Mouse (Mus musculus): ENCODE results near the gene Batf. TPM values are rescaled to one million over a fixed set of nuclear protein-coding genes. Genes with fewer than 3 reads are reported as not detected.
"Not testable (repeated sequence)": the region's sequence is repeated elsewhere in the genome, so short reads cannot be mapped to it uniquely, and the experiment has no call there.

Gene Batf
- 1 to 10 TPM; 1.1 to 1.9 TPM for total RNA-seq (2021)
- long read RNA-seq, experiment 1 = 0 reads
- long read RNA-seq, experiment 2 = 0 reads

DNA sequence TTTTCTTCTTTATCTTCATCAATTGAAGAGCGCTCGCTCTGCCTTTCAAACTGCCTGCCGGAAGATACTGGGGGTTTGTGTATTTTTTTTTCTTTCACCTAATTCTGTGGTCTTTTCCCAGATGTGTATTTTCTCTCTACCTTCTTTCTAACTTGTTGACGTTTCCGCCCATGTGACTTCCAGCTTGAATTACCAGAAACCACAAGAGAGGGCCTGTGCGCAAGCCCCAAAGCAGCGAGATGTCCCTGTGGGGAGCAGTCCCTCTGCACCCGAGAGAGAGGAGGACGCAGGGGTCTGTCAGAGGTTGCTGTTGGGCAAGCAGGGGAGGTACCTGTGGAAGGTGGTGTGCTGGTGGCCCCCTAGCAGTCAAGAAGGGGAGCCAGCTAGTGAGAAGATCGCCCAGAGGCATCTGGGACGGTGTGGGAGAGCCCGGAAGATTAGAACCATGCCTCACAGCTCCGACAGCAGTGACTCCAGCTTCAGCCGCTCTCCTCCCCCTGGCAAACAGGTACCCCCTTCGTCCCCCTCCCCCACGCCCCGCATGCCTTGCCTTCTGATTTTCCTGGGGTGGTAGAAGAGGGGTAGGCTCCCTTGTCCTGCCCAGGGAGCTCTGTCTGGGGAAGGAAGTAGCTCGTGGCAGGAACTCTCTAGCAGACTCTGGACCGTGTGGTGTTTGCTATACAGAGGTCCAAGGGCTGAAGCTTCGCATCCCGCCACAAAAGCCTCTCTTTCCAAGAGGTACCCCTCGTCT is at the start of gene Batf:
TSS of gene Batf (plus strand) at position 204 of the 751 bp plus-strand sequence.
- DNase-seq = peak; percentile 44 to 51

DNA sequence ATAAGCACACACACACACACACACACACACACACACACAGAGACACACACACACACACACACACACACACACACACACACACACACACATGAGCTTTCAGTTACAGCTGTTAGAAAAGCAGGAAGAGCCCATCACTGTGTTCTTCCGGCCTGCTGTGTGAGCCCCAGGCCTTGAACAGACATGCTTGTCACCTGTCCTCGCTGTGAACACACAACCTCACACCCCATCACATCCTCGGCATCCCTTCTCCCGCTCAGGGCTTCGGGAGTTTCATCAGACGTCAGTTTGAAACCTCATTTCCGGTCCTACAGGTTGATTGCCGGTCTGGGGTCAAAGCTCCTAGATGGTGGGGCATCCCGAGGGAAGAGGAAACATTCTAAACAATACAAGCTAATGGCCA is 48.5 kb upstream of the Batf start:
- DNase-seq = no peak

DNA sequence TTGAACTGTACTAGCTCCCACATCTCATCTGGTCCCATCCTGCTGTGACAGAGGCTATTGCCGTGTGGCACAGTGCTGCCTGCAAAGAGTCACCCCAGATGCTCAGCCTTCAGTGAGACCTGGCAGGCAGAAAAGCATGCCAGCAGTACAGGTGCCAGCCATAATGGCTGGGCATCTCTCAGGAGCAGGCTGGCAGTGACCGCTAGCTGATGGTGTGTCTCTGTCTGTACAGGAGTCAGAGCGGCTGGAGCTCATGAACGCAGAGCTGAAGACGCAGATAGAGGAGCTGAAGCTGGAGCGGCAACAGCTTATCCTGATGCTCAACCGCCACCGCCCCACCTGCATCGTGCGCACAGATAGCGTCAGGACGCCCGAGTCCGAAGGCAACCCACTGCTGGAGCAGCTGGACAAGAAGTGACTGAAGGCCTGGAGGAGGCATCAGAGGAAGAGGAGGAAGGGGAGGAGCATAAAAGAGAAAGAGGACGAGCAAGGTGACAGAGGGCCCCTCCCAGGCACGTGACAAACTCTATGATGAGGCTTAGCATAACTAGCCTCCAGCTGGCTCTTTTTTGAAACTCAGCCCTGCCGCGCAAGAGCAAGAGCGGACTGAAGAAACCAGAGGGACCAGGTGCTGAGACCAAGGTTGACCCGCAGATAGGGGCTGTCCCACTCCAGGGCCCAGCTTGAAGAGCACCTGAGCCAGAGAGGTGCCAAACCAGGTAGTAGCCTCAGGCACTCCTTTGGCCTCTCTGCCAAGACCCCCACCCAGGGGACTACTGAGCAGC is 47.7 kb upstream of the Batf start:
- DNase-seq = no peak

DNA sequence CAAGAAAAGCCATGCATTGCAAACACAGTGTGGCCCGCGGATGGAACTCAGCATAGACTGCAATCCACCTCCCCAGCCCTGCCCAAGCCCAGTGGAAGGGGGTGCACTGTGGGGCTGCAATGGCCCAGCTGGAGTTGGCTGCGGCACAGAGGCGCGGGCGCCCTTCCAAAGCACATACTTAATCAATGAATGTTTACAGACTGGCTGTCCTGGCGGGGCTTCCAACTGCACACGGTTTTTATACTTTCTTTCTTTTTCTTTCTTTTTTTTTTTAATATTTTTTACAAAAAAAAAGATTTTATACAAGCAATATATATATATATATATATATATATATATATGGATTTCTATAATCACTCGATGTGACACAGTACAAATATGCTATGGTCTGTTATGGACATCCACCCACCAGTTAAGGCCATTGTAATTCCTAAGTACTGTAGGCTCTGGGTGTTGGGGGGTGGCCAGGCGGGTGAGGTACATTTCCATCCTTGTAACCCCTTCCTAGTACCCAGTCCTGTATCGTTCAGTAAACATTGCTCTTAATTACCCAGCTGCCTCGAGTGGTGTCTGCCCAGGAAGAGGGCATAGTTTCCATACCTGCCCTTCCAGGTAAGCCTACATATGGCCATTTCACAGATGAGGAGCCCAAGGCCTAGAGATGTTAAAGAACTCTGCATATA is 47.0 kb upstream of the Batf start:
- peak; percentile 81 for DNase-seq

DNA sequence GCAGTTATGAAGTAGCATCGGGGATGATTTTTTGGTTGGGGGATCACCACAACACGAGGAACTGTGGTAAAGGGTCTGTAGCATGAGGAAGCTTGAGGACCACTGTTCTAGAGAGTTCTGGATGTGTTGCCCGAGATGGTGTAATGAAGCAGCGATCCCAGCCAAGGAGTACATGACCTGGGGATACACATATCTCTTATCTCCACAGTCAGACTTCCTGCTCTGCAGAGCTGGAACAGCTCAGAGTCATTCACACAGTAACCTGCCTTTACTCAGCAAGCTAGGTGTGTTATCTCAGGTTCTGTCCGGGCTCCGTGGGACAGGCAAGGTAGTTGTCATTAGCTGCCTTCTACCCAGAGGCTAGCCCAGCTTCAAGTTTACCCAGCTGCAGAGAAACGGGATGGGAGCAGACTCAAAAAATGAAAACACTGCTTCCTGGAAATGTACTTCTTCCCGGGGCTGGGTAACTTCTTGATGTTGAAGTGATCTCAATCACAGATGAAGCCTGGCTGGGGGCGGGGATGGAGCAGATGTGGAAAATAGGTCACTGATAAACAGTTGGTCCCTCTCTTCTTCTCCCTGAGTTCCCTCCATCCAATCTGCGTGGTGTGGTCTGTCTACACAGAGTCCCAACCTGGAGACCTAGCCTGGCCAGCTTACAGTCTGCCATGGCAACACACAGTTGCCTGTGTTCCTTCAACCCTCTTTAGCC is 45.5 kb upstream of the Batf start:
- DNase-seq = peak; percentile 44 to 53

DNA sequence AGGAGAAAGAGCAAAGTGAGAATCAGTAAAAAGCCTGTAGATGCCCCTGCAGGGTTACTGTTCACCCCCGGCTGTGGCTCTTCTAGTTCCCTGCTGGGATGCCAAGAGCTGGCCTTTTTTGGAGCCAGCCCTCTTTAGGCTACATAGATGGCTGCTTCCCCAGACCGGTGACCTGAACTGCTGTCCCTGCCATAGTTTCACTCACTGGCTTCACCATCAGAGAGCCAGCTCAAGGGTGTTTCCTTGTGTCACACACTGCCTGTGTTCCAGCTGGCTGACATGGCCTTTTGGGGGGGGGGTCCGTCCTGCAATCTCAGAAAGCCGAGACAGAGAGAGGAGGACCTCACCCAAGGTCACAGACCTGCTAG is 44.9 kb upstream of the Batf start:
- DNase-seq = peak in 1 of 2 experiments; percentile 57

DNA sequence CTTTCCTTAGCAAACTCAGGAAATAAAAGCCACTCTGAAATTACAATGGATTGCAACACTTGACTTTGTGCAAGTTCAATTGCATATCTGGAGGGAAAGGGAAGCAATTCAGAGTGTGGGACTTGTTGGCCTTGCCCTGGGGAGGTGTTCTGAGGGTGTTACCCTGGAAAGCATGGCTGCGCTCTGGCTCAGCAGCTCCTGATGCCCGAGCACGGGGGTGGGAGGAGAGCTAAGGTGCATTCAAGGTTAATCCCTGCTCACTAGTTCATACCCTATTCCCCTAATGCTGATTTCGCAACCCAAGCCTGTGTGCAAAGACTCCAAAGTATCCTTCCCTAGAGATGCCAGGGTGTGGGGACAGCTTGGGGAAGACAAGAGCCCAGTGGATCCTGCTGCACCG is 42.7 kb upstream of the Batf start:
- no peak for DNase-seq

DNA sequence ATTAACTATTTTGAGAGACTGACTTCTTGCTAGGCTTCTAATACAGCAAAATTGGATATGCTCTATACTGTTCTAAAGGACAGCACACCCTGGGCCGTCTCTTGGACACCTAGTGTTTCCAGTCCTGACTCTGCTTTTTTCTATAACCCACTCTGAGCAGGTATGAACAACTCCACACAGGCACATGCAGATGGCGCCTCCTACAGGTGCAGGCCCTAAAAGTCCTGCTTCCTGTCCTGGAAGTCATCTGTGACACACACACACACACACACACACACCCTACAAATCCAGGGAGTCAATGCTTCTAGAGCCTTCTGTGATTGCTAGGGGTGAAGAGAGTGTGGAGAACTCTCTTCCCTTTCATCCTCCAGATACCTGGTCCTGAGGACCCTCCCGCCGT is 40.8 kb upstream of the Batf start:
- DNase-seq = peak in 1 of 2 experiments; percentile 49

DNA sequence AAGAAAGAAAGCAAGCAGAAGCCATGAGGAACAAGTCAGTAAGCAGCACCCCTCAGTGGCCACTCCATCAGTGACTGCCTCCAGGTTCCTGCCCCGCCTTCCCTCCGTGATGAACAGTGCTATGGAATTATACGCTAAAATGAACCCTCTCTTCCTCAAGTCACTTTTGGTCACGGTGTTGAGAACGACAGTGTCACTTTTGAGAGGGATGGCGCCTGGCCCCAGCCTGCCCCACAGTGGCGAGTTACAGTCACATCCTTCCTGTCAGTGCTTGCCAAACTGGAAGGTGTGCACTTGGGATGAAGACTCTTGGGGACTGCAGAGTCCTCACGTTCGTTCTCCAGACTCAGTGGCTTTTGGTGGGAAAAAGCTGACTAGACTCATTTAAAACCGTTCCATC is 39.1 kb upstream of the Batf start:
- peak; percentile 49 to 55 for DNase-seq

DNA sequence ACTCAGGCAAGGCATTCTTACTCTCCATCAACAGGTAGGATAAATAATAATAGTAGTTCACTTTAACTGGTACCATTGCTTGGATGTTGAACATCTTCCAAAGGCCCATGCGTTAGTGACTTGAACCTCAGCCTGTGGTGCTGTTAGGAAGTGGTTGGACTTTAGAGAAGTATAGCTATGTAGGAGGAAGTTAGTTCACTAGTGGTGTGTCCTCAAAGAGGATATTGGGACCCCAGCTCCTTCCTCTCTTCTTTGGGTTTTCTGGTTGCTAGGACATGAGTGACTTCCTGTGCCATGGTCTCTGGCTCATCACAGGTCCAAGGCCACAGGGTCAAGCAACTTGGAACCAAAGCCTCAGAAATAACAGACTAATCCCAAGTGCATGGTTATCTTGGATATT is 38.5 kb upstream of the Batf start:
- DNase-seq = no peak

DNA sequence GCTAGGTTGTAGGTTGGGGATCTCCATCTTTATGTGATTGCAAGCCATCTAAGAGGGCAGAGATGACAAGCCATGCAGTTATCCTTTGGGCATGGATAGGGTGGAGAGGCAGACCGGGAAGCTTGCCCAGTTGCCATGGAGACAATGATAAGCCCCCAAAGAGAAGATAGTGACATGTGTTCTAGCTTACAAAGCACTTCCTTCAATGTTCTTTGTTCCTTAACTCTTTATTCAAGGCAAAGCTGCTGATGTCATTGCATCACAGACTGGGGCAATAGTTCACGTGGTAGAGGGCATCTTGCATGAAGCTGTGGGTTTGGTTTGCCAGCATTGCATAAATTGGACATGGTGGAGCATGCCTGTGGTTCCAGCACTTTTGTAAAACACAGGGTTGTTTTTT is 27.1 kb upstream of the Batf start:
- DNase-seq = no peak

DNA sequence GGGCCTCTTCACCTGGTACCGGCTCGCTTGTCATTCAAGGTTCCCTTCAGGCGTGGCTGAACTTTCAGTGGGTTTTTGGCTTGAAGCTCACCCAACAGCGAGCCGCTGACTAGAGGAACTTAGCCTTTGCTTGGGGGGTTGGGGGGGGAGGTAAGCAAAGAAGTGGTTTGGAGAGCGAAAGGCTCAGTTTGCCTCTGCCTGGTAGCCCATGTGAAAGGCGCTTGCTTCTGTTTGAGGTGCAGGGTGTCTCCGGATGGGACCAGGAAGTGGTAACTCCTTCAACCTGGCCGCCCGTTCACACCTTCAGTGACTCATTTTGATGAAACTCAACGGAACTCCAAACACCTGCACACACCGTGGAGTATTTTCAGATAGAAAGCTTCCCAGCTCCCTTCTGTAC is 25.6 kb upstream of the Batf start:
- no peak for DNase-seq

DNA sequence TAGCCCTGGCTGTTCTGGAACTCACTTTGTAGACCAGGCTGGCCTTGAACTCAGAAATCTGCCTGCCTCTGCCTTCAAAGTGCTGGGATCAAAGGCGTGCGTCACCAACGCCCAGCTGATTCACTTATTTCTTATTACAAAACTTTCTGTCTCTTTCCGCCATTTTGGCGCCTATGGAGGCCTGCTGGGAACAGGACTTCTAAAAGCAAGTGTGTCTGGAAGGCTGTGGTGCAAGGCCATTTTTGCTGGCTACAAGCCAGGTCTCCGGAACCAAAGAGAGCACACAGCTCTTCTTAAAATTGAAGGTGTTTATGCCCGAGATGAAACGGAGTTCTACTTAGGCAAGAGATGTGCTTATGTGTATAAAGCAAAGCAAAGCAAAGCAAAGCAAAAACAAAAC is 24.2 kb upstream of the Batf start:
- not testable (repeated sequence) for DNase-seq

DNA sequence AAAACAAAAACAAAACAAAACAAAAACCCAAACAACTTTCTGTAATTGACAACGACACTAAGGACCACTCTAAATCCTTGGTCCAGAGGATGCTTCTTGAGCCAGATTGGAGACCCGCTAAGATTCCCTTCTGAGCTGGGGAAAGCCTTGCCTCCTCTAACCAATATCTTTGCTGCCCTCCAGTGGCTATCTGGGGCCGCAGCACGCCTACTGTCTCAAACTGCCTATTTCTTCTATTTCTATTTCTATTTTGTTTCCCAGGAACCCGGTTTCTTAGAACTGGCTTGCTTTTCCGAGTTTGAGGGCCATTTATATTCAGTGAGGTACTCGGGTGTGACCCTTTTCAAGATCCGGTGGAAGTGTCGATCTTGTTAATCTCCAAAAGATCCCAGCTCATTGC is 23.6 kb upstream of the Batf start:
- DNase-seq = peak; percentile 74 to 90

DNA sequence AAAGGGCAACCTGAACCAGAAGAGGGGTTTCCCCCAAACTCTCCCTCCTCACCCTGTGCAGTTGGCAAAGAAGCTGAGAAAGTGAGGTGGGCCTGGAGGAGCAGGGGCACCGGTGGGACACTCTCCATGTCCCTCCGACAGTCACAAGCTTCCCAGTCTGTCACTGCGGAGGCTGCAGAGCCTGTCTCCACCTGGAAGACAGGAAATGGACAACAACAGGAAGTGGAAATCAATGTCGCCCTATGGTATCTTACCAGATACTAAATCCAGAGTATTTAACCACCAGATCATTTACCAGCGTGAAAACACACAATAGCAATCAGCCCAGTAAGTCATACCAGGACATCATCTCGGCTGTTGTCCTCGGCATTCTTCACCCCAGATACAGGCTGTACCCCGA is 20.4 kb upstream of the Batf start:
- DNase-seq = no peak

DNA sequence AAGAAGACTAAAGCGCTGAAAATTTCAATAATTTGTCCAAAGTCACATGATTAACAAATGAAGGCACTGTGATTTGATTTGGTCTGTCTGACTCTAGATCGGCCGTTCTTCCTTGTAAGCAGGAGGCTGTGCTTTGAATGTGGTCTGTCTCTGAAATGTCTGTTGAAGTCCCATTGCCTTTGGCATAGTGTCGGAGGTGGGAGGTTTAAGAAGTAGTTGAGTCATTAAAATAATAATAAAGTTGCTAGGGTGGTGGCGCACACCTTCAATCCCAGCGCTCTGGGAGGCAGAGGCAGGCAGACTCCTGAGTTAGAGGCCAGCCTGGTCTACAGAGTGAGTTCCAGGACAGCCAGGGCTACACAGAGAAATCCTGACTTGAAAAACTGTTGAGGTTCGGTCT is 19.4 kb upstream of the Batf start:
- DNase-seq = no peak

DNA sequence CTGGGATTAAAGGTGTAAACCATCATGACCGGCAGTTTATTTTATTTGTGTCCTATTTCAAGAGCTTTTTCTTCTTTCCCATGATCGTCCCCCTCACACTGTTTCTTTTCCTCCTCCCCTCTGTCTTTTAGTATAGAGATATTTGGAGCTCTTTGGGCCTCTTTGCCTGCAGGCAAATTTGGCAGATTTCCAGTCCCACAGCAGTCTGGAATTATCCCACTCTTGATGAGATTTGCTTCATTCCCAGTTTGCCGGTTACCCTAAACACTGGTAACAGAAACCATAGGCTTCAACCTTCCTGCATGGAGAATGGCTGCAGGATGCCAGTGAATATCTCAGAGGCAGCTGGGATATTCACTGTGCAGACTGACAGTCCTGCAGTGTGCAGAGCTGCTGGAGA is 17.8 kb upstream of the Batf start:
- DNase-seq = no peak

DNA sequence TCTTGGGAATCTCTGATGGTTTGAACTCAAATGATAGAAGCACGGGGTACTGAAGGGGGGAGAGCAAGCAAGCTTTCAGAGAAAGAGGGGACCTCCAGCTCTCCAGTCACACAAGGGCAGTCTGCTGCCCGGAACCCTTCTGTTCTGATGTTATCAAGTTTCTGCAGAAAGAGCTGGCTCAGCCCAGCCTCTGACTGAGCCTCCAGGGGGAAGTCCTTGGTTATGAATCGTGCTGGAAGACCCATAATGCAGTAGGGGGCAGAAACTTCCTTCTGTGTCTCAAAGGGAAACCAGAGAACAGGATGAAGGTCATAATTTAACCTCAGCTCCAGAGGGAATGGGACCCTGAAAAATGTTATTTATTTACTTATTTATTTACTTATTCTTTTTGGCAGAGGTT is 16.4 kb upstream of the Batf start:
- DNase-seq = peak in 1 of 2 experiments; percentile 18

DNA sequence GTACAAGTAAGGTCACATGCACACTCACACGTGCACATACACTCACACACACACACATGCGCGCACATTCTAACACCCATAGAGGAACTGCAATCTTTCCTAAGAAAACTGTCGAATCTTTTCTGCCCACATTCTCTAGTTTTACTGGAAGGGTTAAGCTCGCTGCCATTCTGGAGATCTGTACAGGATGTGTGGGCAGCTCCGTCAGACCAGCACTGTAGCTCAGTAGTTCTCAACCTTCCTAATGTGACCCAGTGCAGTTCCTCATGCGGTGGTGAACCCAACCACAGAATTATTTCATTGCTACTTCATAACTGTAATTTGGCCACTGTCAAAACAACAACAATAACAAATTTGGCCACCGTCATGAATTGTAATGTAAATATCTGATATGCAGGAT is 12.6 kb upstream of the Batf start:
- no peak for DNase-seq

DNA sequence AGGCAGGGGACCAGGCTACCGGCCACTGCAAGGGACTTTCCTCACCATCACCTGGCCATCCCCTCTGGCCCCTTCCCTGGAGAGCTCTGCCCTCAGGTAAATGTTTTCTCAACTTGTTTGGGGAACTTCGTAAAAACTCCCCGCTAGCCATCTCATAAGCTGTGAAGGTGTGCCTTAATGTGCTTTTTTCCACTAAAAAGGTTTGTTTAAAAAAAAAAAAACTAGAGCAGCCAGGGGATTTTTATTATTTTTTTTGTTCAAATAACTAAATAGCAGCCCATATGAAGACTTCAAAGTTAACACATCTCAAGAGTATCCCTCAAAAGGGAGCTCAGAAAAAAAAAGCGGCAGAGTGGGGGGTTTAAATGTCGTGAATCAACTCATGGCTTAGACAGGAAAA is 7.4 kb upstream of the Batf start:
- DNase-seq = no peak

DNA sequence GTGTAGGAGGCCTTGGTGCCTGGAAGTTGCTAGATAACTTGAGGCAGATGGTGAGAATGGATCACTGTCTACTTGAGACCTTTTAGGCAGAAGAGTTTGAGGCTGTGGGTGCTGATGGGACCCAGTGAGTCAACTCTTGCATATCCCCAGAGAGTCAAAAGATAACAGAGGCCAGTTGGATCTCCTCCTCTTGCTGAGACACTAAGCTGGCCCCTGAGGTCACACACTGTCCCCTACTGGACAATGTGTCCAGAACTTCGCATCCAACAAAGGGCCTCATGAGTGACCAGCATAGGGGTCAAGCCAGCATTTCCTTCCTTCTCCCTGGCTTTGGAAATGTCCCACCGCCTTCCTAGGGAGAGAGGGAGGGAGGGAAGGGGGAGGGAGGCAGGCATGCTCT is 6.7 kb upstream of the Batf start:
- DNase-seq = no peak

DNA sequence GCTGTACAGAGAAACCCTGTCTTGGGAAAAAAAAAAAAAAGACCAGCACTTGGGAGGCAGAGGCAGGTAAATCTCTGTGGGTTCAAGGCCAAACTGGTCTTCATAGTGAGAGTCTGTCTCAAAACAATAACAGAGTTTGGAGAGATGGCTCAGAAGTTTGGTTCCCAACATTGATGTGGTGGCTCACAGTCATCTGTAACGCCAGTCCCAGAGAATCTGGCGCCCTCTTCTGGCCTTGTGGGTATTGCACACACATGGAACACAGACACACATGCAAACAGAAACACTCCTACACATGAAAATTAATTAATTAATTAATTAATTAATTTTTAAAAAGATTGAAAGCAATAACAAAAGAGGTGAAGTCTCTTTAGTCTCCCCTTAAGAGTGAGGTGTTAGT is 4.1 kb upstream of the Batf start:
- no peak for DNase-seq

All from heart, adult 18-20 months (tissue).